Mouse (Mus musculus) left cerebral cortex, postnatal 25 days (tissue): ENCODE measurements around the gene Efhd1. TPM values are rescaled to one million over a fixed set of nuclear protein-coding genes. Genes with fewer than 3 reads are reported as not detected.

Experiments
- DNase-seq, 2 experiments: peaks; one replicate each; pipeline ENCODE4 v3.0.0; 2022; ENCODE audit warnings: low spot score in 2 of 2, mixed read lengths in 1 of 2
- intact Hi-C: fragments of 180-260 bp; cut with DNase I; formaldehyde crosslinking; loops from one replicate; pipeline ENCODE4 v1.15.1; 2025
- total RNA-seq, 2 experiments: library from RNA; stranded (reverse); gene quantifications; 2 replicates each; pipeline ENCODE4 v1.2.3; 2021

Gene Efhd1
- 10 to 100 TPM; 11.6 to 12.1 TPM for total RNA-seq

DNA sequence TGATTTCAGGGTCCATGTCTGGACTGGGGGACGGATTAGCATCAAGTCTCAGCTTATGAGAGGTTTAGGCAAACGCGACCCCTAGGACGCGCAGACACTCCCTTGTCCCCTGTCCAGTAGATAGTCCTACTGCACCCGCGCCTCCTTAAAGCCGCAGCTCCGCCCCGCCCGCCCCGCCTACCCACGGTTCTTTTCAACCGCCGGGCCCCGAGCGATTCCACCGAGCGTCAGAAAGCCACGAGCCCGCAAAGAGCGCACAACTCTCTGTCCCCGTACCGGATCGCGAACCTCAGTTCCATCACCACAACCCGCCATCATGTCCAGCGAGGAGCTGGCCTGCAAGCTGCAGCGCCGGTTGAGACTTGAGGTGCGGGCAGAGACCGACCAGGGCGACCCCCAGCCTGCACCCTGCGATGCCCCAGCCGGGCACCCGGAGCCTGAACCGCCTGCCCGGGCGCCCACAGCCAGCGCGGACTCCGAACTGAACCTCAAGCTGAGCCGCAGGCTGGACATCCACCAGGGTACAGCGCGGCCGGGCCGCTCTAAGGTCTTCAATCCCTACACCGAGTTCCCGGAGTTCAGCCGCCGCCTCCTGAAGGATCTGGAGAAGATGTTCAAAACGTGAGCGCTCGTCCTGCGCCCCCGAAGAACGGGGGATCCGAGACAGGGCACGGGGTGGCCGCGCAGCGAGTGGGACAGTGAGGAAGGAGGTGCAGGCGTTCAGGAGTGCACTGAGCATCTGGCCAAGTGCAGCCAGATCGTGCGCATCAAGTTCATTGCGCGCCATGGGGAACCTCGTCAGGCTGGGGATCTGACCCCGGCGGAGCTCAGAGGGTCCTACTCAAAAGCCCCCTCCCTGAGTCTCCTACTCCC, at the start of gene Efhd1:
Gene Efhd1, plus strand, starts transcription at position 230 of the 873 bp plus-strand sequence.
- no peak for DNase-seq
- intact Hi-C loops = loop anchor here (5.0 kb wide), 1 partner anchor 63 kb away; the partner anchor contains the start of gene Gigyf2

DNA sequence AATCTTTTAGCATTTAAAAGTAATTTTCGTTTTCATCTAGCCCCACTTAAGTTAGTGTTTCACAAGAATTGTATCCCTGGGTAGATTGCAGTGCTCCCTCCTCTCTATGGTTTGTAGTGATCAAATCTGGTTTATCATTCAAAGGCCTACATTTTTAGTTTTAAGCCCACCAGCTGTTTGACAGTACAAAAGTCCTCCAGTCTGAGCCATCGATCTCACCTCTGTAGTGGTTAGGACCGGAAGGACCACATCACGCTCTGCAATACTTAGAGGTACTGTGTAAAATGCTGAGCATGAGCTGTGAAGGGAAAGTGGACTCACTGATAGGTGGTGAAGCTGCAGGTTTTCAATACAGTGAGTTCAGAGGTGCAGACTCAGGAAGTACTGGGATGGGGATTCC, 49.4 kb upstream of the Efhd1 start:
- DNase-seq = no peak
- intact Hi-C loops = loop anchor here (10.0 kb wide), 1 partner anchor 540 kb away; the partner anchor contains the start of gene Atg16l1

DNA sequence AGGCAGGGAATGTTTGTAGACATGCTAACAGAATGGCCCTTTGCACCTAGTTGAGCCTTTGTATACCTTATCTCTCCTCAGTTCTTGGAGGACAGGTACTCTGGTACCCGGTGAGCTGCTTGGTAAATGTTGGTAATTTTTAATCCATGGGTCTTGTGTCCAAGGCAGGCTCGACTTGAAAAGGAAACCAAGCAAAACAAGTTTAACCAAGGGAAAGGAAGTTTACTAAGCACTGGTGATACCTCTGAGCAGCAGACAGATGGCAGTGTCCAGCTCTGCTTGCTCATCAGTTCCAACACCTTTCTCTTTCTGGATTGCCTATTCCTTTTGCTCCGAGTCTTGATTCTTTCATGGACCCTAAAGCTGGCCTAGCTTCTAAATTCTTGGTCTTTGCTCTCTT, 46.2 kb upstream of the Efhd1 start:
- peak in 1 of 2 experiments; percentile 26 for DNase-seq
- intact Hi-C loops = loop anchor here (10.0 kb wide), 1 partner anchor 537 kb away; the partner anchor contains the start of gene Atg16l1

DNA sequence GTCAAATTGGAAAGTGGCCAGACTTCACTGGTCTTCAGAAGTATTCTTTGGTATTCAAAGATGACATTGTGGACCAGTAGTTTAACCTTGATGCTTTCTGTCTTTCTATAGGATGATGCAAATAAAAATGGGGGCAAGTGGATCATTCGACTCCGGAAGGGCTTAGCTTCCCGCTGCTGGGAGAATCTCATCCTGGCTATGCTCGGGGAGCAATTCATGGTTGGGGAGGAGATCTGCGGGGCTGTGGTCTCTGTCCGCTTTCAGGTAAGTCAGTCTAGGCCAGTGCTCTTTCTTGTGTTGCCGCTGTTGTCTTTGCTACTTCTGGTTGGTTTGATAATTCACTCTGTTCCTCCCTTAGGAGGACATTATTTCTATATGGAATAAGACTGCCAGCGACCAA, 38.4 kb upstream of the Efhd1 start:
- intact Hi-C loops = no loop called here
- no peak for DNase-seq

DNA sequence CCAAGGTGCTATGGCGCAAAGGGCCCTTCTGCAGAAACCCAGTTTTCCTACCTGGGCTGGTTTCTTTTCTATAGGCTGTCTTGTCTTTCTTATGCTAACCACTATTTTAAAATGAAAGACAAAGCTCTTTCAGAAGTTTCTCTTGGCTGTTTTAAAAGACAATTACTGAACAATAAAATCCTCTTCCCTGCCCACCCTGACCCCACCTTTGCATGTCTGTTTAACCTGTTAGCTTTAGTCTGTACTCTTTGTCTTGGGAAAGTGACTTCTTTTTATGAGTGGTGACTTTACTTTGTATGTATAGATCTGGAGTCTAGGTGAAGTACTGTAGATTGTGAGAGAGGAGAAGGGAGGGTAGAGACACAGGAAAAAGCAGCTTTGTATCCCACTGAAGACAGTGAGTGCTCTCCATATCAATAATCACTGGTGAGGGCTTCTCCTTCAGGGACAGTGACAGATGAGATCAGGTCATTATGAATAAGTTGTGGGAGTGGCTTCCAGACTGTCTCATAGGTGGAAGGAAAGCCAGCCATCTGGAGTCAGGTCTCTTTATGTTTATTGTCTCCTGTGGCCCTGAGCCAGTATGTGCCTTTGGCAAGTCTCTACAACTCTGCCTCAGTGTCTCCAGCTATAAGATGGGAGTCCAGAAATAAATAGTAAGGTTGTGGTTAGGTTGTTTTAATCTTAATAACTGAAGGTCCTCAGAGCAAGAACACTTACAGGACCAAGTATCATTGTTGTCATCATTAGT, 37.6 kb upstream of the Efhd1 start:
- intact Hi-C loops = no loop called here

DNA sequence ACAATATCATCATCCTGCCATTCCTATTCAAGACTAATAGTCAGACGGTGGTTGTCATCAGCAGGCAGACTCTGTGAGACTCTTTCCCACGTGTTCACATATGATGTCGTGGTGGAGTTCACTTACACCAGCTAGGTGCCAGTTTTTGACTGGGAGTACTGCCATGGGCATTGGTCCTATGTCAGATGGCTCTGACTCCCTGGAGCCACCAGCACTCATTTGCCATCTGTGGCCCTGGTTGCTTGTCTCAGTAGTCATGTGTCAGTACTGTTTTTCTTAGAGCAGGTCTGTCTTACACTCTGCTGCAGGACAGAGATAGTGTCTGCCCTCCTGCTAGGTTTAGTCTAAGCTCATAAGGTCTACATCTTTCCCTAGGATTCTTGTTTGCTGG, 37.0 kb upstream of the Efhd1 start:
- DNase-seq = no peak
- intact Hi-C loops = no loop called here

More for the DNA sequence above, 37.6 kb upstream of the Efhd1 start:
- no peak for DNase-seq

DNA sequence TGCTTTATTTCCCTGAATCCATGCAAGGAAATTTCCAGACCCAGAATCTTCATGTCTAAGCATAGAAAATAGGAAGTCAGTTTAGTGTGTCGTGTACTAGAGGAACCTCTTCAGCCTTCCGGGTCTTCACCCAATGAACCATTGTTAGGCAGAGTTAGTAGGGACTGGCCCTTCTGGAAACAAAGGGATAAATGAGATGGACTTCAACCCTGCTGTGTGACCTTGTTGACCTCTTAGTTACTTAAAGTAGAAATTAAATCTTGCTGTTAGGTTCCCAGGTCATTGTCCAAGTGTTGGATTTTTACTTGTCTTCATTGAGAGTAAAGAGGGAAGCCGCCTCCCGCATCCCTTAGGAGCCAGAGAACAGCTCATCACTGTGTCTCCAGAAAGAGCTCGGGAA, 33.6 kb upstream of the Efhd1 start:
- no peak for DNase-seq
- intact Hi-C loops = no loop called here

DNA sequence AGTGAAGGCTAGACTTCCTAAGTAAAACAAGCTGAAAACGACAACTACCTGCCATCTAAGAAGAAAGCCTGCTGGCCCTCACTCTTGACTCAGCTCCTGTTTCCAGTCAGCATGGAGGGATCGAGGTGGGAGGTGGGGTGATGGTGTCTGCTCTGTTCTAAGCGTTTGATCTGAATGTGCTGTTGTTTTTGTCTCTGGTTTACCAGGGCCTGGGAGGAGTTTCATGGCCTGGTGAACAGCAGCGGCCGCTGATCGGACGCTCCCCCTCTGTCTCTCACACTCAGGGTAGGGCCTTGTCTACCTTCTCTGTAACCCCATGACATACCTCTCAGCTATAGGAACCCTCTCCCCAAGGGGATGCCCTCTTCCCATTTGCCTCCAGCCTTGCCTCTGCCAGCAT, 32.0 kb upstream of the Efhd1 start:
- intact Hi-C loops = no loop called here
- DNase-seq = no peak

DNA sequence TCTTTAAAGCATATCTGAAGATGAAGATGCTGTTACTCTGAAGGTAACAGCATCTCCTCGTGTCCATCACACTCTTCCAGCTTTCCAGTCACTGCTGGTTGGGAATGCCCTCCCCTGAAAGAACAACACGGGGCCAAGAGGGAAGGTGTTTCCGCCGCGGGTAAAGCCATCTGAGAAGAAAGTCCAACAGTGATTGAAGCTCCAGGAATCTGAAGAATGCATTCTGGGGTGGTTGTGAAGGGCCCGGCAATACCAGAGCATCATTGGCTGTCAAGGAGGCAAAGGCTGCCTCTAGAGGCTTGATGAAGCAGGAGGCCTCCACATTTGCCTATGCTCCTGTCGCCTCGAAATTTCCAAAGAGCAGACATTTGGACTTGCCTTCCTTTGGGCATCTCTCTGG, 25.1 kb upstream of the Efhd1 start:
- no peak for DNase-seq
- intact Hi-C loops = no loop called here

DNA sequence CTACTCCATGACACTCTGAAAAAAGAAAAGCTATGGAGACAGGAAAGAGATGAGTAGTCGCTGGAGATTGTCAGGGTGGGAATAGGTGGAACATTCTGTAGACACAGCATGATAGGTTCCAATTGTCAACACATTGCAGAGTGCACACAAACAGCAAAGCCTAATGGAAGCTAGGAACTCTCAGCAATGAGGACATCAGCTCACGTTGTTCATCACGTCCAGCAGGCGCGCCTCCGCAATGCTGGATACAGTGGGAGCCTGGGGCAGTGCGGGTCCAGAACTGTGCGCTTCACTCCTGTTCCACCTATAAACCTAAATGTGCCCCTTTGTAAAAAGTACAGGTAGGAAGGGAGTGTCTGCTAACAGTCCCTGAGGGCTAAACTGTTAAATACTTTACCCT, 21.1 kb upstream of the Efhd1 start:
- intact Hi-C loops = loop anchor here (10.0 kb wide), 1 partner anchor 172 kb away; no protein-coding TSS in a partner anchor

DNA sequence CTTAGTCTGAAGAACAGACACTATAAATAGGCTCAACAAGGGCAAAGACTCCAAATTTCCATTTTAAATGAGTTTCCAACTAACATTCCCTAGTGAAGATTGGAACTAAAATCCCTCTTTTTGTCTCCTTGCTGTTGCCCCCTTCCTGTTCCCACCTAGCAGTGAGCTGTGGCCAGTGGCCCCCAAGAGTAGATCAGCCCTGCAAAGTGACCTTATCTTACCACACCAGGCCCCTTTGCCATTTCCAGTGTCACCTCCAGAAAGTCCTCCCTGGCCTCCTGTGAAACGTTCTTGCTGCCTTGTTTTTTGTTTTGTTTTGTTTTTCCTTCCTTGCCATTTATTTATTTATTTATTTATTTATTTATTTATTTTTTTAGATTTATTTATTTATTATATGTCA, 18.7 kb upstream of the Efhd1 start:
- intact Hi-C loops = loop anchor here (10.0 kb wide), 1 partner anchor 169 kb away; no protein-coding TSS in a partner anchor
- no peak for DNase-seq

More for the DNA sequence above, 21.1 kb upstream of the Efhd1 start:
- no peak for DNase-seq

DNA sequence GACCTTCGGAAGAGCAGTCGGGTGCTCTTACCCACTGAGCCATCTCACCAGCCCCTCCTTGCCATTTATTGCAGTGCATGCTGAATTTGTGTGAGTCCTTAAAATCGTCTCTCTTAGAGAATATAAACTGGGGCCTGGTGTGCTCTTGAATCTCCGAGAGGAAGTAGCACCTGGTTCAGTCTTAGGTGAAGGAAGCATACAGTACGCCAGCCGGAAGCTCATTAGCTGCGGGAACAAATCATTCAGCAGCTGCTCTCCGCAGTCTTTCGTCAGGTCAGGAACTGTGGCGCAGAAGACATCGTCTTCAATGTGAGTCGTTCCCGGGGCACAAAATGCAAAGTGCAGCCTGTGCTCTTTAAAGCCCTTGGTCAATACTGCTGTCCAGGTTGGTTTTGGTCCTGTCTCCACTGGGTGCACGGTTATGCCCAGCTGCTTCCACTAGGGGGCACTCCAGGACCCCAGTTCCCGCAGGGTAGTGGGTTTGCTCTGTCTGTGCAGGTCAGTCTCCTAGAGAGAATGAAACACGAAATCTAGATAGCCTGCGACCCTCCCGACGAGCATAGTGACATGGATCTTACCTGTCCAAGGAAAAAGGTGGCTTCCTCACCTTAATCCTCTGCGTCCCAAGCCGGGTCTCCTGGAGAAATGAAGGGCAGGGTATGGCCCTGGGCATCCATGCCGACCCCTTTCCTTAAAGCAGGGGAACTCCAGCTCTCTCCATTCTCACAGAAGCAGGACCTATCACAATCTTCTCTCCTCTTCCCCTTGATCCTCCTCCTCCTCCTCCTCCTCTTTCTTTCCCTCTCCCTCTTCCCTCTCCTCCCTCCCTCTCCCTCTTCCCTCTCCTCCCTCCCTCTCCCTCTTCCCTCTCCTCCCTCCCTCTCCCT, 18.0 kb upstream of the Efhd1 start:
- intact Hi-C loops = loop anchor here (1.0 to 10.0 kb wide), 2 partner anchors 47 to 169 kb away; no protein-coding TSS in a partner anchor
- DNase-seq = peak; percentile 79

DNA sequence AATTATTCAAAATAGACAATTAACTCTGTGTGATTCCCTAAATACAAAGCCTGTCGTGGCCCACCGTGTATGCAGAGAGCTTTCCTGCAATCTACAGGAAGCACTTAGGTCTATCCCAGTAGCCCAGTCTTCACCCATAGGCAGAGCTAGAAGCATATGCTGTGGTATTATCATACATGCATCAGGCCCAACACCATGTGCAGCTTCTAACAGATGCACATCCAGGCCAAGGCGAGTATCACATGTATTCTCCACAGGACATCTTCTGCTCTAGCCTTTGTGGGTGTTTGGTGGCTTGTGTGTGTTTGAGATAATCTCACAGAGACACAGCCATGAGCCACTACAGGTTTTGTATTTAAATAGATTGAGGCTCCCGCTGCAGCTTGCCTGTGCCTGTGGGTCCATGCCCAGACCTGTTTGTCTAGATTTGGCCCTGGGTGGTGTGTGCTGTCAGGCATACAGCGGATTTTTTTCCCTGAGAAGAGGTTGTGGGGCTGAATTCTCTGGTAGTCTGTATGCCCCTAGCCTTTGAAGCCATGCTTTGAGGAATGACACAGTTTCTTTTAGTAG, 12.0 kb upstream of the Efhd1 start:
- no peak for DNase-seq
- intact Hi-C loops = no loop called here

DNA sequence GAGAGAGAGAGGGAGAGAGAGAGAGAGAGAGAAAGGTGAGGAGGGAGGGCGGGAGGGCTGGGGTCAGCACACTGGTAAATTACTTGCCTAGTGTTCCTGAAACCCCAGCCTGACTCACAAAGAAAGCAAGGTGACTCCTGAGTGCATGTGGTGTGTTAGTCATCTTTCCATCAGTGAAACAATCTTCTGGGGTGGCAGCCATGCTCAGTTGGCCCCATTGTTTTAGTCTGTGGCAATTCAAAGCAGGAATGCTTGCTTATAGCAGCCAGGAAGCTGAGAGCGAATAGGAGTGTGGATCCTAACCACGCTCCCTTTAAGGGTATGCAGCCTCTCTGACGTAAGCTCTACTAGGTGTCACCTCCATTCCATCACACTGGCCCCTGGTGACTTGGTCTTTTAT, 9.0 kb upstream of the Efhd1 start:
- no peak for DNase-seq
- intact Hi-C loops = no loop called here

DNA sequence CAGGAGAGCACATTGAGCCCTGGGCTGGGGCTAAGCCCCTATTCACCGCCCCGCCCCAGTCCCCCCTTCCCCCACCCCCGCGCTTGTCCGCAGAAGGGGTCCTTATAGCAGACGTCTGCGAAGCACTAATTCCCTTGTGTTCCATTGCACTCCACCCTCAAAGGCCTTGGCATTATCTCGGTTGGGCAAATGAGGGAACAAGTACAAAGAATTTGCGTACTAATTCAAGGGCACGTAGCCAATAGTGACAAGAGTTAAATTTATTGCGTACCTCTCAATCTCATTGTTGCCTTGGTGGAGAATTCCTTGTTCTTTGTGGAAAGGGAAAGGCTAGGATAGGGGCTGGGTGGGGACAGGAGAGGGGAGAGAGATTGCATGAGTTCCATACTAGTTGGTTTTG, 6.5 kb upstream of the Efhd1 start:
- DNase-seq = no peak
- intact Hi-C loops = no loop called here

DNA sequence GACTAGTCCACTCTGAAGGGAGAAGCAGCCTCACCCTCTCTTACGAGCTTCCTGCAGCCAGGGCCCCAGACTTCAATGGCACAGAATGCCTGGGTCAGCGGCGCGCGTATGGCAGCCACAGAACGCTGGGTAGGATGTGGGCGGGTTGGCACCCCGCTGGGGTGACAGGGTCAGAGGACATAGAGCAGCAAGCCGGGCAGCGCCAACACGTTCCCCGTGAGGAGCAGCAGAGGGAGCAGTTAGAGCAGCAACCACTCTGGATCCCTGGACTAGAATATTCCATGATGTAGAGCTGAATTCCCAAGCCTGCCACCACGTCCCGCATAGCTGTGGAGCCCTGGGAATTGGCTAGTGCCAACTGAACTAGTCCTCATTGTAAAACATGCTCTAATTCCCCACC, 5.7 kb upstream of the Efhd1 start:
- intact Hi-C loops = no loop called here
- no peak for DNase-seq

DNA sequence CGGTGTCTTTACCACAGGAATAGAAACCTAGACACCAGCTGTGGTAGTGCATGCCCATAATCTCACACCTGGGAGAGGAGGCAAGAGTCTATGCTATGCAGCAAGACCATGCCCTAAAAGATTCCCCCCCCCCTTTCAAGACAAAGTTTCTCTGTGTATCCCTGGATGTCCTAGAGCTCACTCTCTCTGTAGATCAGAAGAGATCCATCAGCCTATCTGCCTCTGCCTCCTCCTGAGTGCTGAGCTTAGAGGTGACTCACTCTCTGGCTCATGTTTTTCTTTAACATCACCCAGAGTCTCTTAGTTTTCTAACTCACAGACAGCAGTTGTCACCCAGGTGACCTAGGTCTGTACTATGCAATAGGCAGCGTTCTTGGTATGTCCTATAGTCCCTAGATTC, 4.8 kb upstream of the Efhd1 start:
- no peak for DNase-seq

DNA sequence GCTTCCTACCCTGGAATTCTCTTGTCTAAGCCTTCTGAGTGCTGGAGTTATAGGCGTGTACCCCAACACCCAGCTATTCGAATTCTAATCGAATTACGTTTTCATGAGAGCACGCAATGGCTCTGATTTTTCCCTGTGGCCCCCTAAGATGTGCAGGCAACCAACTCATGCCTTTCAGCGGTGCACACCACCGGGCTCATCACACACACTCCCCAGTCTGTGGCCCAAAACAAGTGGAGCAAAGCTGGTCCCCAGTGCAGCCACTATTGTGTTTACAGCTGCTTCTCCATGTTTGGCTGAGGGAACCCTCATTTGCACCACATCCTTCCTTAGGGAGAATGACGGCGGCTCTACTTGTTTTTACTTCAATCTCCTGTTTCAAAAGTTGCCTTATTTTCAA, 906 bp upstream of the Efhd1 start:
- intact Hi-C loops = loop anchor here (5.0 kb wide), 1 partner anchor 64 kb away; the partner anchor contains the start of gene Gigyf2
- no peak for DNase-seq

More for the DNA sequence above, 4.8 kb upstream of the Efhd1 start:
- intact Hi-C loops = no loop called here

DNA sequence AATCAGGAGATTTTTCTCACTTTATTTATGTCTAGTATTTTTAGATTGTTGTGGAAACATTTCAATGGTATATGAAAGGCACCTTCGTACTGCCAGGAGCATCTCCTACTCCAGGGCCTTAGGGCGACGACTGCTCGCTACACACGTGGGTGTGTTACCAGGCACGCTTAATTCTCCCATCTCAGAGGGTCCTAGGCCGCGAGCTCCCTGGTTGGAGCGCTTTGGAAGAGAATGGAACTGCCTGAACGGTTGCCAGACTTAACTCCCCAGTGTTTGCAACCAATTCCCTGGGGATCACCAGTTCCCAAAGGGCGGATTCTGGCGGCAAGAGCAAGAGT, 398 bp upstream of the Efhd1 start:
- intact Hi-C loops = loop anchor here (5.0 kb wide), 1 partner anchor 64 kb away; the partner anchor contains the start of gene Gigyf2
- DNase-seq = no peak
